Mouse (Mus musculus): ENCODE data around the gene Tmem132d. TPM values are rescaled to one million over a fixed set of nuclear protein-coding genes. Genes with fewer than 3 reads are reported as not detected.

Gene Tmem132d
- polyA plus RNA-seq, 1 experiment from 2014 or later = 0.32 TPM

DNA sequence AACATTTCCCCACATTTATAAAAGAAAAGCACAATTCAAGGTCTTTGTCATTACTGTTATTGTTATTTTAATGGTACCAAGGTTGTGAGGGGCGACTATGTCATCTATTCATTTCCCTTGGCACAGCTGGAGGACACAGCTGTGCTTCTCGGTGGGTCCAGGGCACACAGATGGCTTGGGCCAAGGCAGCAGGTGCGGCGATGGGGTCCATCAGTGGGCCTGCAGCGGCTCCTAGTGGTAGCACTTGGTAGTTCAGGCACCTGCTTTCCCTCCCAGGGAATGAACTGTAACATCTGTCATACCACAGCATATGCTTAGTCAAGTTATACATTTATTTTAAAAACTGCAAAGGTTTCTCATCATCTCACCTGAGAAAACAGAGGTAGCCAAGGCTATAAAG lies 7.0 kb upstream of the Tmem132d start:
- Histone ChIP-seq H3K4me3 (no peak overlapping the region), H3K36me3 (no peaks in the 10 kb centered on the region), H3K4me1 (replicated peaks) (no peaks in the 10 kb centered on the region), H3K4me2 (no peak overlapping the region), H3K9me3 (replicated peaks) (no peaks in the 10 kb centered on the region), H3K9ac (no peak overlapping the region), H3K27me3 (replicated peaks) (peaks cover 85% of the 10 kb centered on the region), H3K27ac (ENCODE audit: poor library complexity, severe bottlenecking) (no peak overlapping the region)
- ATAC-seq (ENCODE audit: insufficient number of reproducible peaks, low FRiP score) = no peak
- WGBS = 2% methylated on average over 5 of the region's 5 CpGs

DNA sequence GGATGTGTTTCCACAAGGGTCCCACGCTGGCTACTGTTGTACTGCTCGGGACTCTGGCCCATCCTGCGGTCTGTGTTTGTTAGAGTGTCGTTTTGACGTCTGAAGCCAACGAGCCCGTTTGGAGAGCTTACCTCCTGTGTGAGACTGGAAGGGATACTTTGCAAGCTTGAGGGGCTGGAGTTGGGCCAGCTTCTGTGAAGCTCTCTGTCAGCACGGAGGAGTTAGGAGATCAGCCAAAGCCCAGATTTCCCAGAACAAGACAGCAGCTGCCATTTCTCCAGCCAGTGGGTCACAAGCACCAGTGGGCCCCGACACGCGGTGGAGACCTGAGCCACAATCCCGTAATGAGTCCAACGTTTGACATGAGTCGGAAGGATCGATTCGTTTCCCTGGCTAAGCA lies 5.2 kb upstream of the Tmem132d start:
- H3K4me2 ChIP-seq = no peak overlapping the region
- ATAC-seq (ENCODE audit: insufficient number of reproducible peaks, low FRiP score) = no peak
- no peaks in the 10 kb centered on the region for H3K9me3 ChIP-seq (replicated peaks)
- H3K4me1 ChIP-seq (replicated peaks) = no peaks in the 10 kb centered on the region
- no peak overlapping the region for H3K9ac ChIP-seq
- no peak overlapping the region for H3K27ac ChIP-seq (ENCODE audit: poor library complexity, severe bottlenecking)
- 72% methylated on average over 16 of the region's 16 CpGs for WGBS
- H3K4me3 ChIP-seq = no peak overlapping the region
- H3K27me3 ChIP-seq (replicated peaks) = peaks cover 85% of the 10 kb centered on the region
- no peaks in the 10 kb centered on the region for H3K36me3 ChIP-seq

DNA sequence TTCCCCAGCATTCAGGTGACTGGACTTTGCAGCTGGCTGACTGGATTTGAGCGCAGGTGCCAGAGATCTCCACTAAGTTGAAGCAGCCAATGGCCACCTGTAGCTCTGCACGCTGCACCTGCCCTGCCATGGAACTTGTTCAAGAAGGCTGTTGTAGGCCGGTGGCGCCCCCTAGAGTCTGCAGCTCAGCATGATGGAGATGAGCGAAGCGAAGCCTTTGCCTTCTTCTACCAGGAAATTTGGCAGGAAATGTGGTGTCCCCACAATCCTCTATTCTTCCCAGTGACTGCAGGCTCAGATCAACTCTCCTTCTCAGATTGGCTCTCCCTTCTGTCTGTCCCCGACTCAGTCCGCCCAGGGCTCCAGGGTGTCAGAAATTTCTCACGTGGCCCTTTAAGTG lies 4.0 kb upstream of the Tmem132d start:
- H3K9me3 ChIP-seq (replicated peaks) = no peaks in the 10 kb centered on the region
- H3K27ac ChIP-seq (ENCODE audit: poor library complexity, severe bottlenecking) = no peak overlapping the region
- WGBS = 16% methylated on average over 9 of the region's 9 CpGs
- H3K4me1 ChIP-seq (replicated peaks) = no peaks in the 10 kb centered on the region
- ATAC-seq (ENCODE audit: insufficient number of reproducible peaks, low FRiP score) = no peak
- H3K27me3 ChIP-seq (replicated peaks) = peaks cover 85% of the 10 kb centered on the region
- no peak overlapping the region for H3K4me3 ChIP-seq
- H3K36me3 ChIP-seq = no peaks in the 10 kb centered on the region
- no peak overlapping the region for H3K9ac ChIP-seq
- no peak overlapping the region for H3K4me2 ChIP-seq

DNA sequence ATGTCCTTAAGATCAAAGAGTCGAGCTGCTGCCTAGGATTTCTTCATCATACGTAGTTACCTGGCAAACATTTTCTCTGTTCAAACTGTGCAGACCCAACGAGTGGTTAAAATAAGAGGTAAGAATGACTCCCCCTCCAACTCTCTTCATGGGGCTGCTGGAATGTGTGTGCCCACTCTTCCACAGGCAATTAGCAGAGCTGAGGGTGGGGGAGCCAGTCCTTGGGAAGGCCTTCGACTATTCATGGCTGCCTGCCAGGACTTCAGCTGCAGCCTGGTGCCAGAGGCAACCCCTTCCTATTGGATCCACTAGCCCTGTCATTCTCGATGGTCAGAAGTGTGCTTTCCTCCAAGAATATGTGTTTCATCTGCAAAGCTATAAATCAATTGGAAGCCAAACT lies 2.8 kb upstream of the Tmem132d start:
- H3K4me1 ChIP-seq (replicated peaks) = no peaks in the 10 kb centered on the region
- H3K36me3 ChIP-seq = no peaks in the 10 kb centered on the region
- peaks cover 84% of the 10 kb centered on the region for H3K27me3 ChIP-seq (replicated peaks)
- no peak overlapping the region for H3K4me2 ChIP-seq
- WGBS = 57% methylated on average over 5 of the region's 5 CpGs
- no peak overlapping the region for H3K4me3 ChIP-seq
- no peaks in the 10 kb centered on the region for H3K9me3 ChIP-seq (replicated peaks)
- H3K27ac ChIP-seq (ENCODE audit: poor library complexity, severe bottlenecking) = no peak overlapping the region
- no peak overlapping the region for H3K9ac ChIP-seq
- ATAC-seq (ENCODE audit: insufficient number of reproducible peaks, low FRiP score) = no peak

DNA sequence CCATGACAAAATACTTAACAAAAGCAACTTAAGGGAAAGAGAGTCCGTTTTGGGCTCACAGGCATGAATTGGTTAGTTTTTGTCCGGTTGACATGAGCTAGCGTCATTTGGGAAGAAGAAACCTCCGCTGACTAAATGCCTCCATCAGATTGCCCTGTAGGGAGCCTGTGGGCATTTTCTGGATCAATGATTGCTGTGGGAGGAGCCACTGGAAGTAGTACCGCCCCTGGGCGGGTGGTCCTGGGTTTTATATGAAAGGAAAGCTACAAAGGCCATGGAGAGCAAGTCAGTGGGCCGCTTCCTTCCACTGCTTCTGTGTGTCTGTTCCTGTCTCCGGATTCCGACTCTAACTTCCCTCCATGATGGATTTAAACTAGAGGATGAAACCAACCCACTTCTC lies 909 bp upstream of the Tmem132d start:
- H3K4me2 ChIP-seq = no peak overlapping the region
- H3K9me3 ChIP-seq (replicated peaks) = no peaks in the 10 kb centered on the region
- H3K36me3 ChIP-seq = no peaks in the 10 kb centered on the region
- H3K9ac ChIP-seq = no peak overlapping the region
- H3K4me3 ChIP-seq = no peak overlapping the region
- H3K27me3 ChIP-seq (replicated peaks) = peaks cover 86% of the 10 kb centered on the region
- no peaks in the 10 kb centered on the region for H3K4me1 ChIP-seq (replicated peaks)
- 43% methylated on average over 9 of the region's 9 CpGs for WGBS
- no peak overlapping the region for H3K27ac ChIP-seq (ENCODE audit: poor library complexity, severe bottlenecking)
- no peak for ATAC-seq (ENCODE audit: insufficient number of reproducible peaks, low FRiP score)

DNA sequence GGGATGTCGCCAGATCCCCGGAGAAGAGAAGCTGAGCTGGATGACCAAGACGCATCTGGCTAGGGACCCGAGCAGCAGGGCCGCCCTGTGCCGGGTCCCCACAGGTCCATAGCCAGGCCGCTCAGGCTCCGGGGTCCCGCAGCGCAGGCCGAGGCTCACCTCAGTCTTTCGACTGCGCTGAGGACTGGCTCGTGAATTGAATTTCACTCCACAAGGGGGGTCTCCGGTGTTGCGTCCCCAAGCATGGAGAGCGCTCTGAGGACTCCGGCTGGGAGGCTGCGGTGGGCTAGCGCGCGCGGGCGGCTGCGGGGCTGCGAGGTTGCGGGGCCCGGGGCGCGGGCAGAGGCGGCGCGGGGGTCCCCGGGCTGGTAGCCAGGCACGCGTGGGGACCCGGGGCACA lies 455 bp downstream of the Tmem132d start:
- Histone ChIP-seq H3K27ac (ENCODE audit: poor library complexity, severe bottlenecking) (no peak overlapping the region), H3K27me3 (replicated peaks) (peaks cover 73% of the 10 kb centered on the region), H3K9me3 (replicated peaks) (no peaks in the 10 kb centered on the region), H3K36me3 (no peaks in the 10 kb centered on the region), H3K9ac (no peak overlapping the region), H3K4me2 (peak overlapping the region; percentile 66), H3K4me3 (peak overlapping the region; percentile 39), H3K4me1 (replicated peaks) (no peaks in the 10 kb centered on the region)
- 2% methylated on average over 37 of the region's 37 CpGs for WGBS
- no peak for ATAC-seq (ENCODE audit: insufficient number of reproducible peaks, low FRiP score)

DNA sequence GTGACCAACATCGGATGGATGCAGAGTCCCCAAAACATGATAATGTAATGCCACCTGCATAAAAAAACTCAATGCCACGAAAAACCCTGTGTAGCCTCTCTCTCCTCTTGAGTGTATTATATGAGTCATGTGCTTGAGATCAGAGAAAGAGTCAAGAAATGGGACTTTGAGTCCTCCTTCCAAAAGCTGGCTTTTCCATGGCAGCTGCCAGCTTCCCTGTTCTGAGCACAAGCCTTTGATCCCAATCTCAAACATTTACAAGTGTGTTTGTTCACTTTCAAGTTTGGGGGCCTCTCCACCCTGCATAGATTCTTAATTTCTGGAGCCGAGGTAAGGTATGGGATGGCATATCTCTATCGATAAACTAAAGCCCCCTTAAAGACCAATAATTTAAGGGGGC lies 8.2 kb downstream of the Tmem132d start:
- H3K4me3 ChIP-seq = no peak overlapping the region
- no peak overlapping the region for H3K4me2 ChIP-seq
- 76% methylated on average over 4 of the region's 4 CpGs for WGBS
- peaks cover 4% of the 10 kb centered on the region; the same call in 1 of the 2 replicates for H3K27me3 ChIP-seq (replicated peaks)
- peaks cover 24% of the 10 kb centered on the region for H3K9me3 ChIP-seq (replicated peaks)
- no peaks in the 10 kb centered on the region for H3K36me3 ChIP-seq
- H3K4me1 ChIP-seq (replicated peaks) = no peaks in the 10 kb centered on the region
- no peak for ATAC-seq (ENCODE audit: insufficient number of reproducible peaks, low FRiP score)
- no peak overlapping the region for H3K9ac ChIP-seq
- no peak overlapping the region for H3K27ac ChIP-seq (ENCODE audit: poor library complexity, severe bottlenecking)

DNA sequence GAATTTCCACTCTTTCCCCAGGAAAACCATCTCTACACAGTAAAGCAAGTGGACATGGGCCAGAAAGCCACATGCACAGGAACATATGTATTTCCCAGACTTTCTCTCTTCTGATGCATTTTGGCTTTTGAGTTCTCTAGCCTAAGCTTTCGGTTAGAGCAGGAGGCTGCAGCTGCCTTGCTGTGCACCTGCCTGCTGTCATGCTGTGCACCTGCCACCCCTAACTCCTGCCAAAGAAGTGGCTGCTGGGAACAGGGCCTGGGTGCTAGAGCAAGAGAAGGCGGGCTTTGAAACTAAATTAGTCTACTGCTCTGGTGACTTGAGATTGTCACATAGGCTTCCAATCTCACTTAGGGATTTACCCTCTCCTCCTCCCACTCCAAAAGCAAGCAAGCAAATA lies 8.7 kb downstream of the Tmem132d start:
- ATAC-seq (ENCODE audit: insufficient number of reproducible peaks, low FRiP score) = no peak
- H3K4me2 ChIP-seq = no peak overlapping the region
- H3K4me1 ChIP-seq (replicated peaks) = no peaks in the 10 kb centered on the region
- 73% methylated on average over 2 of the region's 2 CpGs for WGBS
- H3K9me3 ChIP-seq (replicated peaks) = peaks cover 24% of the 10 kb centered on the region
- H3K27ac ChIP-seq (ENCODE audit: poor library complexity, severe bottlenecking) = no peak overlapping the region
- no peaks in the 10 kb centered on the region for H3K36me3 ChIP-seq
- H3K9ac ChIP-seq = no peak overlapping the region
- peaks cover 4% of the 10 kb centered on the region; the same call in 1 of the 2 replicates for H3K27me3 ChIP-seq (replicated peaks)
- H3K4me3 ChIP-seq = no peak overlapping the region

DNA sequence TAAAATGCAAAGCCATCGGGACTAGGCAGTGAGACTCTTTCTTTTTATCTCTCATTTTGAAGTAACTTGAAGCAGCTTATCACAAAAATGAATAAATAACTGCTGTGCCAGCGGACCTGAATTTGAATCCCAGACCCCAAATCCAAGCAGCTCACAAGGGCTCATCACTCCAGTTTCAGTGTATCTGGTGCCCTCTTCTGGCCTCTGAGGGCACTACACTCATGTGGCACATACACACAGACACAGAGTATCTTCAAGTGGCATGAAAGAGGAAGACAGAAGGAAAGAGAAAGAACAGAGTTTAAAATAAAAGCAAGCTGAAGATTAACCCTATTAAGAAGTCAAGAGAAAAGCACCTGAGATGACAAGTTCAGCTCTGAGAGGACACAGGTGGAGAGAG lies 10.8 kb downstream of the Tmem132d start:
- no peak for ATAC-seq (ENCODE audit: insufficient number of reproducible peaks, low FRiP score)
- Histone ChIP-seq H3K27ac (ENCODE audit: poor library complexity, severe bottlenecking) (no peak overlapping the region), H3K27me3 (replicated peaks) (no peaks in the 10 kb centered on the region), H3K9me3 (replicated peaks) (peaks cover 24% of the 10 kb centered on the region), H3K36me3 (no peaks in the 10 kb centered on the region), H3K4me2 (no peak overlapping the region), H3K4me3 (no peak overlapping the region), H3K9ac (no peak overlapping the region), H3K4me1 (replicated peaks) (no peaks in the 10 kb centered on the region)
- WGBS = 87% methylated on average over 2 of the region's 2 CpGs

DNA sequence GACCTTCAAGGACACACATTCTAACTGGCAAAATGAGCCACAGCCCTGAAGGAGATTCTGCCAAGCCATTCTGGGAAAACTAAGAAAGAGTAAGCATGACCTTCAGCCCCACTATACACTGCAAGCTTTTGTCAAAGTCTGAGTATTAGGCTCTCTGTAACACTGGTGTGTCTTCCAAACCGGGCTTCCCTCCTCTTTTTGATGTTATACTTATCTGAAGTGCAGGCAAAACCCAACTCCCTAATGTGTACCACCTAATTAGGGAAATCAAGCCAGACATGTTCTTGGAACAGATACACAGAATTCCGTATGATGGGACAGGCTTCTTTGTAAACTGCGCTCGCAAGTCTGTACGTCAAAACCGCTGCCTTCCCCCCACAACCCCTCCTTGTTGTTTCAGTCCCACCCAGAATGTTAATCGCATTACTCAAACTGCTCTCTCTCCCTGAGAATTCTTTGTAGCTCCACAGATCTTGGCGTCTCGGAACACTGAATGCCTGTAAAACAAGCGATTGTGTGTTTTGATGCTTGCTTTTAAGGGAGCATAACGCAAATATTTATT lies 14.6 kb downstream of the Tmem132d start:
- H3K9ac ChIP-seq = no peak overlapping the region
- WGBS = 66% methylated on average over 11 of the region's 11 CpGs
- H3K9me3 ChIP-seq (replicated peaks) = peaks cover 22% of the 10 kb centered on the region

DNA sequence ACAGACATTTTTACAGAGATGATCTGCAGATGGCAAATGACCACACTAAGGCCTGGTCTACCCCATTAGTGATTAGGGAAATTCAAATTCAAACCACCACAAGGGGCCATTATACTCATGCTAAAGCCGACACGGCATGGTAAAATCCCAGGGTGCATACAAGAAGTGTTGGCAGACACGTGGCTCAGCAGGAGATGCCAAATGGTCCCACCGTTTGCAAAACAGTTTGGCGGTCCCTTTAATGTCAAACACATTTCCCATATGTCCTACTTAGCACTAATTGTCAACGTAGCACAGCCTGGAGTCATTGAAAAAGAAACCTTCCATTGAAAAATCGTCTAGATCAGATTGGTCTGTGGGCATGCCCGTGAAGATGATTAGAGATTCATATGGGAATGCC lies 18.8 kb downstream of the Tmem132d start:
- no peak for ATAC-seq (ENCODE audit: insufficient number of reproducible peaks, low FRiP score)
- Histone ChIP-seq H3K4me3 (no peak overlapping the region), H3K9ac (no peak overlapping the region), H3K27me3 (replicated peaks) (no peaks in the 10 kb centered on the region), H3K27ac (ENCODE audit: poor library complexity, severe bottlenecking) (no peak overlapping the region), H3K36me3 (no peaks in the 10 kb centered on the region), H3K4me2 (no peak overlapping the region), H3K4me1 (replicated peaks) (no peaks in the 10 kb centered on the region), H3K9me3 (replicated peaks) (no peaks in the 10 kb centered on the region)
- WGBS = 60% methylated on average over 8 of the region's 8 CpGs

More for the DNA sequence above, 14.6 kb downstream of the Tmem132d start:
- H3K27me3 ChIP-seq (replicated peaks) = no peaks in the 10 kb centered on the region
- H3K27ac ChIP-seq (ENCODE audit: poor library complexity, severe bottlenecking) = no peak overlapping the region
- H3K4me1 ChIP-seq (replicated peaks) = no peaks in the 10 kb centered on the region
- no peak for ATAC-seq (ENCODE audit: insufficient number of reproducible peaks, low FRiP score)
- H3K36me3 ChIP-seq = no peaks in the 10 kb centered on the region
- no peak overlapping the region for H3K4me2 ChIP-seq
- no peak overlapping the region for H3K4me3 ChIP-seq

DNA sequence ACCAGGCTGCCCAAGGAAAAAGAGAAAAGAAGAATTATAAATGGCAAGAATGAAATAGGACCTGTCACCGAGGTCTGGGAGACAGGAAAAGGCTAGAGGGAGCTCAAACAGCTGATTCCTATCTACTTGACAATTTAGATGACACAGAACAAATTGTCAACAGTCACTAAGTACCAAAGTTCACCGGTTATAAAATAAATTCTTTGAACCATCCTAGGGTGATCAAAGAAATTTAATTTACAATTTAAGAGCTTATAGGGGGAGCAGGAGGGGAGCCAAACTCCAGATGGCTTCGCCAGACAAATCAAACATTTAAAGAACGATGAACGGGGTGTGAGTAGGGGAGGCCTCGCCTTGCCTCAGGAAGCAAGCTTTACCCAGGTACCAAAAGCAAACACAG lies 20.6 kb downstream of the Tmem132d start:
- H3K4me1 ChIP-seq (replicated peaks) = no peaks in the 10 kb centered on the region
- H3K9ac ChIP-seq = no peak overlapping the region
- H3K27ac ChIP-seq (ENCODE audit: poor library complexity, severe bottlenecking) = no peak overlapping the region
- no peak for ATAC-seq (ENCODE audit: insufficient number of reproducible peaks, low FRiP score)
- no peaks in the 10 kb centered on the region for H3K36me3 ChIP-seq
- H3K4me2 ChIP-seq = no peak overlapping the region
- WGBS = 75% methylated on average over 6 of the region's 6 CpGs
- H3K27me3 ChIP-seq (replicated peaks) = no peaks in the 10 kb centered on the region
- no peaks in the 10 kb centered on the region for H3K9me3 ChIP-seq (replicated peaks)
- H3K4me3 ChIP-seq = no peak overlapping the region

Data from heart, embryonic 12.5 days (tissue).